Mouse (Mus musculus): Measurements from ENCODE around the gene Fmod. TPM values are rescaled to one million over a fixed set of nuclear protein-coding genes. Genes with fewer than 3 reads are reported as not detected.

Fmod gene
- polyA plus RNA-seq, 1 experiment from 2014 or later: 2.2 TPM

DNA sequence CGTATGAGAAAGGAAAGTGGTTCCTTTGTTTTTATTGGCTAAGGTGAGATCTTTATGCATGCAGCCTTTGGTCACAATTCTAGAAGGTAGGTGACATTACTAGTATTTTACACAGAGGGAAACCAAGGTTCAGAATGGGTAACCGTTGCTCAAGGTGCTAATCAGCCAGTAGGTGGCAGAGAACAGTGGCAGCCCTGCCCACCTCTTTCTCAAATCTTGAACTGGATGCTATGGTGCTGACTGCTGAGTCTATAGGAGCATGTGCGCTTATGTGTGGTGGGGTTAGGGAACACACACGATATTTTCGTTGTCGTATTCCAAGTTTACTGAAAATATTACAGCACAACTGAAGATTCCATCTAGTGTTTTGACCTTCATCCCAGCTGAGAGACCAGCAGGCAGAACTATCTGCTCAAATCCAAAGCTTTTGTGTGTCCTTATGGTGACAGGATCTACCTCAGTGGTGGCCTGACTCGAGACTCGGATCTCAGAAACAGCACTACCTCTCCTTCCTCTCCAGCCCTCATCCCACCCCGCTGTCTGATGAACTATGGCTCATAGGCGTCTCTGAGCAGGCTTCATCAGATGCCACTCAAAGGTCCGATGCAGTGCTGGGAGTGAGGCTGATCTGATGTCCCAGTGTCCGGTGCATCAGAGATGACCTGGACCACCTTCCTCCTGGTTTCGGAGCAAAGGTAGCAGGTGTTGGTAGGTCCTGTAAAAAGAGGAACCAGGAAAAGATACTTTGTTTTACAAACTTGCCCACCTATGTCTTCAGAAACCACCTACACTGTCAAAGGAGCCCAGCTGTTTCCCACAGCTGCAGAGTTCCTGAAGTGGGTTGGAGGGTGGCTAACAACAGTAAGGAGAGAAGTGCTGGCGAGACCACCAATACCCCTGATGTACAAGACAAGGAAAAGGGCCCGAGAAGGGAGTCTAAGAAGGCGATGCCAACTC lies 23.0 kb downstream of the Fmod start:
- 70% methylated on average over 16 of the region's 16 CpGs for WGBS
- Histone ChIP-seq H3K36me3 (ENCODE audit: control insufficient read depth, insufficient read depth, low read length) (no peaks in the 10 kb centered on the region), H3K27ac (ENCODE audit: low read depth, low read length) (peak overlapping the region; percentile 100), H3K9me3 (ENCODE audit: control insufficient read depth, low read length) (no peaks in the 10 kb centered on the region), H3K27me3 (ENCODE audit: control insufficient read depth, insufficient read depth, low read length) (no peaks in the 10 kb centered on the region), H3K9ac (ENCODE audit: low read length) (peak overlapping the region; percentile 59), H3K4me2 (ENCODE audit: low read depth, low read length, severe bottlenecking) (peak overlapping the region; percentile 50), H3K4me1 (replicated peaks; ENCODE audit: control insufficient read depth, insufficient read depth, low read length) (peaks cover 34% of the 10 kb centered on the region), H3K4me3 (ENCODE audit: low read depth, low read length) (peak overlapping the region; percentile 26; the same call in 1 of the 2 replicates)
- ATAC-seq (replicated peaks; ENCODE audit: low FRiP score) (no peak), DNase-seq (ENCODE audit: low spot score) (no peak)

DNA sequence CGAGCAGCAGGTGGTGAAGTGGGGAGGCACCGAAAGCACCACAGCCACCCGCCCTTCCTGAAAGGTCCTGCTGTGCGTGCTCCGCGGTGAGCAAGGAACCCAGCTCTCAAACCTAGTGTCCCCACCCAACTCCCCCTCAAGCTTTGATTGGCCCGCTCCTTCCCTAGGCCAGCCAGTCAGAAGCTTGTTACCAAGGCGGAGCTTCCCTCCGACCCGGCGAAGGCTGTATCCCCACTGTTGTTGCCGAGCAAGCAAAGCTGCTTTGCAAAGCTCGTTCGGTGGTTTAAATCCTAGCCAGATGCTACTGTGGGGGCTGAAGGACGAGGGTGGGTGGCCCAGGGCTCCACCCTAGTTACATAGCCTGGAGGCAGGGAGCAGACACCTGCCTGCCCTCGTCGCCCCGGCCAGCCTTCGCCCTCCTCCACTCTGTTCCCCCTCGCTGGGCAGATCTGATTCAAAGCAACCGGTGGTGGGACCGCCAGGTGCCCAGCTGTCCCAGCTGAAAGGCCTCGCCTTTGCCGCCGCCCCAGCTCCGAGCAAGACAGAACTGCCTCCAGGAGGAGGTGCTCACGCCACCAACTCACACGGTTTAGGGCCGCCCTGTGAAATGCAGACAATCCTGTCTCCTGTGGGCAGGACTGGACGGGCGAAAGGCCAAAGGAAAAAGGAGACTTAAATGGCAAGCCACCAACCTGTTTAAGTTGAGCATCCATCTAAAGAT lies 24.0 kb downstream of the Fmod start:
- H3K9ac ChIP-seq (ENCODE audit: low read length): peak overlapping the region; percentile 59
- peak overlapping the region; percentile 50 for H3K4me2 ChIP-seq (ENCODE audit: low read depth, low read length, severe bottlenecking)
- no peaks in the 10 kb centered on the region for H3K36me3 ChIP-seq (ENCODE audit: control insufficient read depth, insufficient read depth, low read length)
- no peaks in the 10 kb centered on the region for H3K9me3 ChIP-seq (ENCODE audit: control insufficient read depth, low read length)
- peak; percentile 93 for DNase-seq (ENCODE audit: low spot score)
- peak; percentile 73 for ATAC-seq (replicated peaks; ENCODE audit: low FRiP score)
- peak overlapping the region; percentile 26; the same call in 1 of the 2 replicates for H3K4me3 ChIP-seq (ENCODE audit: low read depth, low read length)
- peak overlapping the region; percentile 100 for H3K27ac ChIP-seq (ENCODE audit: low read depth, low read length)
- WGBS: 1% methylated on average over 31 of the region's 31 CpGs
- H3K27me3 ChIP-seq (ENCODE audit: control insufficient read depth, insufficient read depth, low read length): no peaks in the 10 kb centered on the region
- H3K4me1 ChIP-seq (replicated peaks; ENCODE audit: control insufficient read depth, insufficient read depth, low read length): peaks cover 43% of the 10 kb centered on the region

DNA sequence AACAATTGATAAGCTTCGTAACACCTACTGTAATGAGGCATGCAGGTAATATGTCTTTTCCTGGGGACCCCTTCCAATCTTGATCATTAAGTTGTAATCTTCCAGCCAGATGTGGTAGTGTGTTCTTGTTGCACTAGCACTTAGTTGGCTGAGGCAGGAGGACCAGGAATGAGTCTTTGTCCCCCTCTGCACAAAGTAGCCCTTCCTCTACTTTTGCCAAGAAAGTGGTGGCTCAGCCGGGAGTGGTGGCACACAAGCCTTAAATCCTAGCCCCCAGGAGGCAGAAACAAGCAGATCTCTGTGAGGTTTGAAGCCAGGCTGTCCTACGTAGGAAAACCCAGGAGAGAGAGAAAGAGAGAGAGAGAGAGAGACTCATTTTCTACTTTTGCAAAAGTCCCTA lies 24.9 kb downstream of the Fmod start:
- no peak for ATAC-seq (replicated peaks; ENCODE audit: low FRiP score)
- WGBS: 33% methylated on average over 3 of the region's 3 CpGs
- H3K27me3 ChIP-seq (ENCODE audit: control insufficient read depth, insufficient read depth, low read length): no peaks in the 10 kb centered on the region
- peak overlapping the region; percentile 59 for H3K9ac ChIP-seq (ENCODE audit: low read length)
- H3K4me1 ChIP-seq (replicated peaks; ENCODE audit: control insufficient read depth, insufficient read depth, low read length): peaks cover 46% of the 10 kb centered on the region
- peak overlapping the region; percentile 50; the same call in 1 of the 2 replicates for H3K4me2 ChIP-seq (ENCODE audit: low read depth, low read length, severe bottlenecking)
- no peaks in the 10 kb centered on the region for H3K9me3 ChIP-seq (ENCODE audit: control insufficient read depth, low read length)
- DNase-seq (ENCODE audit: low spot score): no peak
- H3K4me3 ChIP-seq (ENCODE audit: low read depth, low read length): no peak overlapping the region
- H3K27ac ChIP-seq (ENCODE audit: low read depth, low read length): peak overlapping the region; percentile 100
- no peaks in the 10 kb centered on the region for H3K36me3 ChIP-seq (ENCODE audit: control insufficient read depth, insufficient read depth, low read length)

DNA sequence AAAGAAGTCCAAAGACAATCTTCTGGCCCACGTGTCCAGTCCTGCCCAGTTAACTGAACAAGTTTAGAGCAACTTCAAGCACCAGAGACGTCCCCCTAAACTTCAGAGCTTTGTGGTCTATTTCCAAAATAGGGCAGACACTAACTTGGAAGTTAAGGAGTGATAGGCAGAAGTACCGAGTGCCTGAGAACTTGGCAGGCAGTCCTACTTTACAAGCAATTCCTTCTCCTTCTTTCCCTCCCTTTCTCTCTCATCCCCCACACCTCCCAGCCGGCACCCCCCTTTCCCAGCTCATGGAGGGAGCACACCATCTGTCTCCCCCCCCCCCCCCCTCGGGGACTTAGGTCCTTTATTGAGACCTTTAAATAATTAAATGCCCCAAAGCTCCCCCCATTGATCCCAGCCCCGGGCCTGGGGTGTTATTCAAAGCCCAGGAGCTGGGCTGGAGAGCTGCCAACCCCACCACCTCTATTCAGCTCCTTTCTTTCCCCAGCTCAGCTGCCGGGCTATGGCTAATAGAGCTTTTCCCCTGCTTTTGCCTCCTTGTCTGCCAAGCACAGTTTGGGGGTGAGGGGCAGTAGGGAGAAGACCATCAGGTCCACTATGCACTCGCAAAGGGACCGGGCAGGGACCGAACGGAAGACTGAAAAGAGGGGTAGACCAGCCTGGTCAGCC lies 25.5 kb downstream of the Fmod start:
- H3K9me3 ChIP-seq (ENCODE audit: control insufficient read depth, low read length): no peaks in the 10 kb centered on the region
- peak overlapping the region; percentile 50 for H3K4me2 ChIP-seq (ENCODE audit: low read depth, low read length, severe bottlenecking)
- peak overlapping the region; percentile 100 for H3K27ac ChIP-seq (ENCODE audit: low read depth, low read length)
- peak overlapping the region; percentile 13; the same call in 1 of the 2 replicates for H3K4me3 ChIP-seq (ENCODE audit: low read depth, low read length)
- WGBS: 0% methylated on average over 11 of the region's 11 CpGs
- no peaks in the 10 kb centered on the region for H3K27me3 ChIP-seq (ENCODE audit: control insufficient read depth, insufficient read depth, low read length)
- peak; percentile 93 for DNase-seq (ENCODE audit: low spot score)
- peak; percentile 71 for ATAC-seq (replicated peaks; ENCODE audit: low FRiP score)
- peaks cover 52% of the 10 kb centered on the region for H3K4me1 ChIP-seq (replicated peaks; ENCODE audit: control insufficient read depth, insufficient read depth, low read length)
- peak overlapping the region; percentile 59 for H3K9ac ChIP-seq (ENCODE audit: low read length)
- H3K36me3 ChIP-seq (ENCODE audit: control insufficient read depth, insufficient read depth, low read length): no peaks in the 10 kb centered on the region

DNA sequence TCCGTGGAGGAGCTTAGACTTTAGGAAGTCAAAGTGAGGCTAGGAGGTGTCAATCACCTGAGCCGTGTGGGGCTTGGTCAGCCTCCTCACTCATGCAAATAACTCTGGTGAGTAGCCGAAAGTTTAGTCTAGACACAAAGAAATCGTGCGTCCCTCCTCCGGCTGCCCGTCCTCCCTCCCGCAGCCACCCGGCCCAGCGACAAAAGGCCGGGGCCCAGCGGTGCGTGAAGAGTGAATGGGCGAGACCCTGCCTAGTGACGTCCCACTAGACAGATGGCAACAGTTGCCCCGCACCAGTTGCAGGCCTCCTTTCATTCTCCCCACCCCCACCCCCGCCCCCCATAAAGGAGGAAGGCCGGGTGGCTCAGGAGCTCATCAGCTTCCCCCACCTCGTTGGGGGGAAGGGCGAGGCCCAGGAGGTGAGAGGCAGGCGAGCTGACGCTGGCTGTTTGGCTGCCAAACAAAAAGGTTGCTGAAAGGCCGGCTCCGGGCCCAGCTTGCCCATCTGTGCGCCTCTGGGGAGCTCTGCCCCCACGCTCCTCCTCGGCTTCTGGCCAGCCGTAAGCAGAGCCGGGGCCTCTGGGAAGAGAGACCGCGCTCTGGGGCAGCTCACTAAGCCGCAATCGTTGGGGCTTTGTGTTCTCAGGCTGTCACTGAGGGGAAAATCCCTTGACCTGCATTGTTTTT lies 26.2 kb downstream of the Fmod start:
- H3K4me1 ChIP-seq (replicated peaks; ENCODE audit: control insufficient read depth, insufficient read depth, low read length): peaks cover 55% of the 10 kb centered on the region
- no peaks in the 10 kb centered on the region for H3K36me3 ChIP-seq (ENCODE audit: control insufficient read depth, insufficient read depth, low read length)
- peak; percentile 96 for DNase-seq (ENCODE audit: low spot score)
- H3K9ac ChIP-seq (ENCODE audit: low read length): peak overlapping the region; percentile 59
- ATAC-seq (replicated peaks; ENCODE audit: low FRiP score): peak; percentile 83
- peak overlapping the region; percentile 50 for H3K4me2 ChIP-seq (ENCODE audit: low read depth, low read length, severe bottlenecking)
- peak overlapping the region; percentile 100 for H3K27ac ChIP-seq (ENCODE audit: low read depth, low read length)
- under 1% methylated on average over 33 of the region's 33 CpGs for WGBS
- H3K9me3 ChIP-seq (ENCODE audit: control insufficient read depth, low read length): no peaks in the 10 kb centered on the region
- no peaks in the 10 kb centered on the region for H3K27me3 ChIP-seq (ENCODE audit: control insufficient read depth, insufficient read depth, low read length)
- H3K4me3 ChIP-seq (ENCODE audit: low read depth, low read length): peak overlapping the region; percentile 13

DNA sequence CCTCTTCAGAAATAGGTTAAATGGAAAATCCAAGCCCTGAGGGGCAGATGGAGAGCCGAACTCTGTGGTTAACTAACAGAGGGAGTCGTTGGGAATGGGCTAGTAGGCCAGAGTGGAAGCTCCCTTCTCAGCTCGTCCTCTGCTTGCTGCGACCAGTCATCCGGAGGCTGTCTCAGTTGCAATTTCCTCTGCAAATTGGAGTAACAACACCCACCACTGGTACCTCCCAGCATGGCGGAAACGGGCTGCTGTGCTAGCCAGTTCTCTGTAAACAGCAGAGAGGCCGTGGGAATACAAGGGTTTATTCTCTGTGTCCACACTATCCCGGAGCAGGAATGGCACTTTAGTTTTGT lies 26.7 kb downstream of the Fmod start:
- no peaks in the 10 kb centered on the region for H3K27me3 ChIP-seq (ENCODE audit: control insufficient read depth, insufficient read depth, low read length)
- H3K9me3 ChIP-seq (ENCODE audit: control insufficient read depth, low read length): no peaks in the 10 kb centered on the region
- H3K4me1 ChIP-seq (replicated peaks; ENCODE audit: control insufficient read depth, insufficient read depth, low read length): peaks cover 55% of the 10 kb centered on the region
- H3K4me3 ChIP-seq (ENCODE audit: low read depth, low read length): peak overlapping the region; percentile 9
- peak overlapping the region; percentile 100 for H3K27ac ChIP-seq (ENCODE audit: low read depth, low read length)
- WGBS: under 1% methylated on average over 9 of the region's 9 CpGs
- no peaks in the 10 kb centered on the region for H3K36me3 ChIP-seq (ENCODE audit: control insufficient read depth, insufficient read depth, low read length)
- peak overlapping the region; percentile 50 for H3K4me2 ChIP-seq (ENCODE audit: low read depth, low read length, severe bottlenecking)
- ATAC-seq (replicated peaks; ENCODE audit: low FRiP score): peak; percentile 14
- no peak for DNase-seq (ENCODE audit: low spot score)
- H3K9ac ChIP-seq (ENCODE audit: low read length): peak overlapping the region; percentile 59

DNA sequence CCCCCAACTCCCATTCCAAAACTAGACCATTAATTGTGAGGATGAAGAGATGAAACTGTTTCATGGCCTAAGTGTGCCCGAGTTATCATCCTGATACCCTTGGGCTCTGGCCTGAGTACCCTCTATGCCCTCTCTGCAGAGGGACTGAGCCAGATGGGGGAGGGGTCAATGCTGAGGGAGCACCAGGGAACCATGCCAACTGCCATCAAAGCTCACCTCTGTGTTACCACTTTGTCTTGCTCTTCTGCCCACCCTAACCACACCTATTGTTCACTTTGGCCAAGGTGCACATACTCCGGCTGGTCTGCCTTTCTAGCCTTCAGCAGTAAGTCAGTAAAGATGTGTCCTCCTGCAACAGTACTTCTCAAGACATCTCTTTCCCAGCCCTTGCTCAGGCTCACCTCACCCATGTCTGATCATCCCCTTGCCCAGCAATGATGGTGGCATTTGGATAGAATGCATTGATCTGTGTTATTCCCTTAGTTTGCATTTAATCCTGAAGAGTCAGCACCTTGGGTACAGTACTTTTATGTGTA lies 27.3 kb downstream of the Fmod start:
- H3K36me3 ChIP-seq (ENCODE audit: control insufficient read depth, insufficient read depth, low read length): no peaks in the 10 kb centered on the region
- ATAC-seq (replicated peaks; ENCODE audit: low FRiP score): no peak
- peaks cover 55% of the 10 kb centered on the region for H3K4me1 ChIP-seq (replicated peaks; ENCODE audit: control insufficient read depth, insufficient read depth, low read length)
- peak overlapping the region; percentile 59 for H3K9ac ChIP-seq (ENCODE audit: low read length)
- no peaks in the 10 kb centered on the region for H3K27me3 ChIP-seq (ENCODE audit: control insufficient read depth, insufficient read depth, low read length)
- H3K9me3 ChIP-seq (ENCODE audit: control insufficient read depth, low read length): no peaks in the 10 kb centered on the region
- peak overlapping the region; percentile 100 for H3K27ac ChIP-seq (ENCODE audit: low read depth, low read length)
- 72% methylated on average over 2 of the region's 2 CpGs for WGBS
- no peak overlapping the region for H3K4me3 ChIP-seq (ENCODE audit: low read depth, low read length)
- peak overlapping the region; percentile 50; the same call in 1 of the 2 replicates for H3K4me2 ChIP-seq (ENCODE audit: low read depth, low read length, severe bottlenecking)
- no peak for DNase-seq (ENCODE audit: low spot score)
